Mouse (Mus musculus) cerebellum, adult 8-10 months (tissue): ENCODE data around the gene Papss2.
"Not testable (repeated sequence)": the region's sequence is repeated elsewhere in the genome, so short reads cannot be mapped to it uniquely, and the experiment has no call there.

Experiments
- DNase-seq: peaks from one replicate; pipeline ENCODE4 v3.0.0; 2022

Gene Papss2

GRCm38 (mm10) chr19:32641995-32642394 is 46.4 kb downstream of the Papss2 start:
- DNase-seq, result no peak

- DNase-seq, result no peak
Measured at GRCm38 (mm10) chr19:32643642-32644041, 48.1 kb downstream of the Papss2 start.

GRCm38 (mm10) chr19:32645939-32646338 is 50.3 kb downstream of the Papss2 start:
- no peak for DNase-seq

- DNase-seq, result no peak
Measured at GRCm38 (mm10) chr19:32646382-32646781, 50.8 kb downstream of the Papss2 start.

DNA sequence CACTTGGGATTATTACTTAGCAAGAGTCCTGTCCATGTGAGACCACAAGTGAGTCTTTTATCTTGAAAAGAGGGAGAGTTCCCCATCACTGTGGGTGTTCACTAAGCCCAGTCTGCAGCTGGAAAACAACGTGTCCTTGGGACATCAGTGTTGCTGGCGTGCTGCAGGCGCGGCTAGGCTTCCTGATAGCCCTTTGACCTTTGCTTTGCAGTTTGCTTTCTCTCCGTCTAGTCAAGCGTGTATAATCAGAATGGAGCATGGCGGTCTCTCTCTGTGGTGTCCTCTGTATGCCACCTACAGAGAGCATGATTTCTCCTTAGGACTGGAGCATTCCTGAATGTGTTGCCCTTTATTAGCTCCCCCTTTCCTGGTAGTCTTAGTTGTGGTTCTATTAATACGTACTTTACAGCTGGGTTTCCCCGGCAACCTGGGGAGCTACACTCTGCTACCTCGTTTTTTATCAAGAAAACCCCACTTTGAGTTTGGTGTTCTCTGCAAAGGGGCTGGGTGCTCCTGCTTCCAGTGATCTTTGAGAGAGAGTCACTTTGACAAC is 52.5 kb downstream of the Papss2 start:
- DNase-seq, result no peak

DNA sequence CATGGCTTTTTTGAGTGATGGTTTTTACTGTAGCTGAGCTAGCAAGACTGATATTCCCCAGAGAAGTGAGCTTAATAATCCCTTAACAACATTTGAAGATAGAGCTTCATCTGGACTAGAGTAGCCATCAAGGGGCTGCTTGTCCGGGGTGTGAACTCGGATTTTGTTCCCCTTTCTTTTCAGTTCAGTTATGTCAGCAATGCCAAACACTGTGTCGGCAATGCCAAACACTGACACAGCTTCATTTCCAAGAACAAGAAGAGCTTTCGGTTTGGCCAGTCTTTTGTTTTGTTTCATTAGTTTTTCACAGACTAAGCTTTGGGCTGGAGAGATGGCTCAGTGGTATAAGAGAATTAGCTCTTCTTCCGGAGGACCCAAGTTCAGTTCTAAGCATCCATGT is 55.5 kb downstream of the Papss2 start:
- no peak for DNase-seq

- no peak for DNase-seq
Measured at GRCm38 (mm10) chr19:32653122-32653521, 57.5 kb downstream of the Papss2 start.

DNA sequence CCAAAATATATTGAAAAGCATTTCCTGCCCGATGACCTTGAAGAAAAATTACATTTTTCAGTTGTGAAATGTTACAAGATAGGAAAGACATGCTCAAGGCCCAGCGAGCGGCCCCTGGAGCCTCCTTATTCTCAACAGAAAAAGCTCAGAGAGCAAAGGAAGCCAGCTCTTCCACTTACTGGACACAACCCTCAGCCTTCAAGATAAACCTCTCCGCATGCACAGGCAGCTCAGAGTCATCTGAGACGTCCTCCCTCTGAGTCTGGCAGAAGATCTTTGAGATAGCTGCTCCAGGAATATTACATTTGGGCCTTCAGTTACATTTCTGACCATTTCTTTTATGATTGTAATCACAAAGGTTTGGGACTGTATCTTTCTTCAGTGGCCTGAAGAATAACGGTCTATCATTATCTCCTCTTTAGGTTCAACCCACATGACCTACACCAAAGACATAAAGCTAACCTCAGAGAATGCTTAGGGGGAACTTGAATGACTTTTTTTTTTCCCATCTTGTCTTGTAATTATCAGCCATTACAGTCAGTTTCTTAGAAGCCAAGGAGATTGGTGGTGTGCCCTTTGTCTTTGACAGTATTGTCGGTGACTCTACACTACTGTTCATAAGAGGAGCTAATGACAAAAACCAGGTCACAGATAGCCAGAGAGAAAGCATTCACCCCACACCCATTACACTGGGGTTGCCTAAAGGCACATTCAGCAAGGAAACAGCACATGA is 58.2 kb downstream of the Papss2 start:
- DNase-seq, result no peak

- no peak for DNase-seq
Measured at GRCm38 (mm10) chr19:32659346-32659745, 63.8 kb downstream of the Papss2 start.

GRCm38 (mm10) chr19:32662936-32663335 is 67.3 kb downstream of the Papss2 start:
- no peak for DNase-seq

GRCm38 (mm10) chr19:32665243-32665642 is 69.7 kb downstream of the Papss2 start:
- DNase-seq, result no peak

DNA sequence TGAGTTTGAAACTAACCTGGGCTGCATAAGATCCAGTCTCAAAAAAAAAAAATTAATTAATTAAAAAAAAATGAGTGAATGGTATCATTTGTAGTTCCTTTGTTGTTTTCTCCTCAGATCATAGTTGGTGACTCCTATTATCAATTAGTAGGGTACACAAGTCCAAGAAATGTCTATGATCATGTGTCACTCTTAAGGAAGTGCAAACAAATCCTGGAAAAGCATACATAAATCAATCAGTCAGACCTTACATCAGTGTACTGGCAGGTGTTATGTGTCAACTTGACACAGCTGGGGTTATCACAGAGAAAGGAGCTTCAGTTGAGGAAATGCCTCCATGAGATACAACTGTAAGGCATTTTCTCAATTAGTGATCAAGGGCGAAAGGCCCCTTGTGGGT is 72.2 kb downstream of the Papss2 start:
- not testable (repeated sequence) for DNase-seq

GRCm38 (mm10) chr19:32675766-32676165 is 80.2 kb downstream of the Papss2 start:
- DNase-seq, result no peak

DNA sequence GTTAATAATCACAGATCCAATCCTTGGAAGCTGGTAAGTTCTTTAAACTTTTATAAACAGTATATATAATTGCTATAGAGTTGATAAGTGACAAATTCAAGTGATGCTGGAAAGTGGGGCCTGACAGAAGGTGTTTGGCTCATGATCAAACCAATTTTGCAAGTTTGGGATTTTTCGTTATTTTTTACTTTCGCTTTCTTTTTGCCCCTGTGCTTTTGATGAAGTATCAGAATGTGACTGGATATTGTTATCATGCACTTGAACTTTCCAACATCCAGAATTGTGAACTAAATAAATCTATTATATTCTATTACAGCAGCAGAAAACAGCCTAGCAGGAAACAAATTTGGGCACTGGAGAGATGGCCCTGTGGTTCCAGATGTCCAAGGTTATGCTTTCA is 85.3 kb downstream of the Papss2 start:
- no peak for DNase-seq

DNA sequence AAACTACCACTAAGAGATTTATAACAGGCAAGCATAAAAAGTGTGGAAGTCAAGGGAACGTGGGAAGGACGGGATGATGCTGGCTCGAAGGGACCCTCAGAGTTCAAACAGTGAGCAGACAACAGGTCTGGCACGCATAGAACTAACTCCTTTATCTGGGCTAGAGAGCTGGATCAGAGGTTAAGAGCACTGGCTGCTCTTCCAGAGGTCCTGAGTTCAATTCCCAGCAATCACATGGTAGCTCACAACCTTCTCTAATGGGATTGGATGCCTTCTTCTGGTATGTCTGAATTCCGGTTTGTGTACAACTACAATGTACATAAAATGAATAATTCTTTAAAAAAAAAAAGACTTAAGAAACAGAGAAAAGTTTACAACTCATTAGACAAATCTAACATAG is 87.5 kb downstream of the Papss2 start:
- no peak for DNase-seq

DNA sequence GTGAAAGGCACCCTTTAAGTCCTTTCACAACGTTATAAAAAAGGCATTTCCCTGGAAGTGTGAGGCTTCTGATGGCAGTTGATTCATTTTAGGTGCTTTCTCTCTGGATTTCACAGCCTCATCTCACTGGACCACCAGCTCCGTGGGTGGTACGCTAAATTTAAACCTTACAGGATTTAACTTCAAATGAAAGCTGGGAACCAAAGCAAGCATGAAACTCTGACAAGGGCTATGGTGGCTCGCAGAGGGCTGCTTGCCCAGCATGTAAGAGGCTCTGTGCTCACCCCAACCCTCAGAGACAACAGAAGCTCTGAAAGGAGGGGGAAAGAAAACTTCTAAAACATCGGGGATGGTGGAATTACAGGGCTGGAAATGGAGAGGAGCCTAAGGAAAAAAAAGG is 92.1 kb downstream of the Papss2 start:
- no peak for DNase-seq

- DNase-seq, result not testable (repeated sequence)
Measured at GRCm38 (mm10) chr19:32688227-32688626, 92.6 kb downstream of the Papss2 start.

DNA sequence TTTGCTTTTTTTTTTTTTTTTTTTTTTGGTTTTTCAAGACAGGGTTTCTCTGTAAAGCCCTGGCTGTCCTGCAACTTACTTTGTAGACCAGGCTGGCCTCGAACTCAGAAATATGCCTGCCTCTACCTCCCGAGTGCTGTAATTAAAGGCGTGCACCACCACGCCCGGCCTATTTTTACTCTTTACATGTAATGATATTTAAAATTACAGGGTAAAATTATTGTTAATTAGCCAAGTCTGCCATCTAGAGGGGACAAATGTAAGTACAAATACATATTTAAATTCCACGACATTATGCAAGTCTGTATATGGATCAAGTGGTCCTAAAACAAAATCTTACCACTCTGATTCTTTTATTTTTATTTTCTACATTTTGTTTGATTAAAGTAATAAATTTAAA is 94.1 kb downstream of the Papss2 start:
- DNase-seq, result no peak

- no peak for DNase-seq
Measured at GRCm38 (mm10) chr19:32696674-32697073, 101.1 kb downstream of the Papss2 start.

DNA sequence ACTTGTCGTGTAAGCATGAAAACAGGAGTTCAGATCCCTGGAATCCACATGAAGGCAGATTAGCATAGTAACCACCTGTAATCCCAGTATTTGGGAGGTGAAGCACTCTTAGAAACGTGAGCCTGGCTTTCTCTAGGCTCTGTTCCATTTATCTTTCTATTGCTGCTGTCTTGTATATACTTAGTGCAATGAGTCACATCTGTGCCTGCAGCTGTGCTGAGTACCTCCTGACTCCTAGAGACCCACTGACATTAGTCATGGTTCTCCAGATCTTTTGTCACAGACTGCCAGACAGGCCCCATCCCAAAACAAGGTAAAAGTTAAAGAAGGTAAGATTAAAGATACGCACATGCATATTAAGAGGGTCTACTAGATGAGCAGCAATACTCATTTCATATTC is 106.6 kb downstream of the Papss2 start:
- DNase-seq, result no peak

DNA sequence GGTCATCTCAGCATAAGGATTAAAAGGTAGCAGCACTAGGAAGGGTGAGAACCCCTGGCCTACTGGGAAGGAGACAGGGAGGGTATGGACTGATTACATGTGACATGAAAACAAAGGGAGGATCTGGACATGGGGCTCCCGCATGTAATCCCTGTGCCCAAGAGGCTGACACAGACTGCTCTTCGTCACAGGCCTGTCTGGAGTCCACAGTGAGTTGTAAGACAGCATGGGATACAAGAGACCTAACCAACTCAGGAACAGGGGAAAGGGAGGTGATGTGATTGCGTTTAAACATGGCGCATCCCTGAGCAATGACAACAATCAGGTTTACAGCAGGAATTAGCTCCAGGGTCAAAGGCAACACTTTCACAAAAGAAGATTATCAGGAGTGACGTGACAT is 113.4 kb downstream of the Papss2 start:
- no peak for DNase-seq

DNA sequence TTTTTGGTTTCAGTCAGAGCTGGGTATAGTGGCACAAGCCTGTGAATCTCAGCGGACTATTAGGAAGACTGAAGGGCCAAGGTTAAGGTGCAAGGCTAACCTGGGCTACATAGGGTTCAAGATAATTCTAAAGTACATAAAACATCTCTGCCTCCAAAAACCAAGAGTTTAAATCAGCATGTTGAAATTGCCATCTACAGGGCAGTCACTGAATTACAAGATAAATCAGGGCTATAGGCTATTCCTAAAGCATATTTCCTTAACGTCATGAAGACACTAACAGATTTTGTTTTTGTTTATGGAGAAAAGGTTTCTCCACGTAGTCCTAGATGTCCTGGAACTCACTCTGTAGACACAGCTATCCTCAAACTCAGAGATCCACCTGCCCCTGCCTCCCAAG is 114.7 kb downstream of the Papss2 start:
- DNase-seq, result no peak

DNA sequence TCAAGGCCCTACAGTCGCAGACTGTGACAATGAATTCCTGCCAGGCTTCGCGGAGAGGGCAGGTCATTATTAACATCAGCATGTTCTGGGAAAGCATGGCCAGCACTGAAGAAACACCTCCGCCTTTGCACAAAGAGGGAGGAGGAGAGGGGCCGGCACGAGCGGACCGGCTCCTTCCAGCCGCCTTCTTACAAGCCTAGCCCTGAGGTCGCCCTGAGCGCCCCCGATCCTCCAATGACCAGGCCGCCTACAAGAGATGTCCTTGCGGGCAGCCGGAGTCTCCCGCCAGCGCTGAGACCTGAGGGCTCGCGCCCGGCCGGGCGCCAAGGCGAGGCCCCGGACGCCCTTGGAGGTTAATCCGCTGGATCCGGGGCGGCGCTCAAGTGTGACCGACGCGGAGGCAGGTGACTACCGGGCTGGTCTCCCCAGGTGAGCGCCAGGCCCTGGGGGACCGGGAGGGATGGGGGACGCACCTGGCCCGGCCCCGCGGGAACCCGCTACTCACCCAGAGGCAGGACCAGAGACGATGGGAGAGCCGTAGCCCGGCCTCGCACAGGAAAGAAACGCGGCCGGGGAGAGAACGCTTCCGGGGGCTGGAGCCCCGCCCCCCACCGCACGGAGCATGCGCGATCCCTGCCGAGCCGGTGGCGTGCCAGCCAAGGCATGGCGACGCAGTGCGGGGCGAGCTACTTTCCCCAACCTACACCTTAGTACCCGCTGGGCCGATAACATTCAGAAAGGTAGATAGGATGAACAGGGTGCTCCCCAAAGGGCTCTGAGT is 116.4 kb downstream of the Papss2 start:
- peak; percentile 94 for DNase-seq

- DNase-seq, result peak; percentile 82
Measured at GRCm38 (mm10) chr19:32712588-32713042, 117.0 kb downstream of the Papss2 start.
